Mouse (Mus musculus) neural tube, embryonic 13.5 days (tissue): ENCODE results near the gene Pknox2. TPM values are rescaled to one million over a fixed set of nuclear protein-coding genes. Genes with fewer than 3 reads are reported as not detected.
A peak's percentile ranks its signal among the peaks of the same experiment; 100 is the strongest.

Source experiments
- ATAC-seq: fragments of 200-750 bp; cut with Nextera tagmentation; 2 replicates; pipeline ENCODE4 v1.8.0; 2017; ENCODE audit warnings: low read depth, mild to moderate bottlenecking, moderate TSS enrichment, moderate library complexity
- H3K27ac ChIP-seq: fragments of 300-500 bp; sonication (generic); replicated peaks from 2 replicates; pipeline ENCODE4 v1.5.1; 2015; ENCODE audit warnings: moderate library complexity, mild to moderate bottlenecking, inconsistent platforms
- H3K27me3 ChIP-seq: fragments of 300-500 bp; sonication (generic); 2 replicates; pipeline ENCODE4 v1.6.1; 2015; ENCODE audit warnings: mild to moderate bottlenecking, inconsistent platforms
- H3K36me3 ChIP-seq: fragments of 300-500 bp; sonication (generic); 2 replicates; pipeline ENCODE4 v1.6.1; 2015; ENCODE audit warnings: mild to moderate bottlenecking, inconsistent platforms
- H3K4me1 ChIP-seq: fragments of 300-500 bp; sonication (generic); replicated peaks from 2 replicates; pipeline ENCODE4 v1.6.1; 2015; ENCODE audit warnings: inconsistent platforms
- H3K4me2 ChIP-seq: fragments of 300-500 bp; sonication (generic); 2 replicates; pipeline ENCODE4 v1.6.1; 2015; ENCODE audit warnings: inconsistent platforms, mild to moderate bottlenecking, moderate library complexity
- H3K4me3 ChIP-seq: fragments of 300-500 bp; sonication (generic); 2 replicates; pipeline ENCODE4 v1.5.1; 2015; ENCODE audit warnings: mild to moderate bottlenecking, inconsistent platforms
- H3K9ac ChIP-seq: fragments of 300-500 bp; sonication (generic); 2 replicates; pipeline ENCODE4 v1.6.1; 2015; ENCODE audit warnings: moderate library complexity, mild to moderate bottlenecking, inconsistent platforms
- H3K9me3 ChIP-seq: fragments of 300-500 bp; sonication (generic); 2 replicates; pipeline ENCODE4 v1.6.1; 2016; ENCODE audit warnings: inconsistent platforms
- WGBS: fragments of 180-500 bp; shearing (Covaris S2); methylation state at CpG from one replicate; pipeline ENCODE4 v1.1.7; 2015; 5-methylcytosine and 5-hydroxymethylcytosine counted together
- polyA plus RNA-seq: library from polyadenylated mRNA; unstranded; fragments of >200 nt; fragmentation: Nextera tagmentation; extraction: Ambion mirVana; gene quantifications from 2 replicates; pipeline ENCODE4 v1.2.1, GENCODE M21; 2015

Gene Pknox2
- polyA plus RNA-seq, 1 experiment from 2014 or later = 59.2 TPM

GRCm38 (mm10) chr9:37034316-37034715 is 112.9 kb downstream of the Pknox2 start:
- no peak overlapping the region for H3K27ac ChIP-seq
- H3K27me3 ChIP-seq = no peaks in the 10 kb centered on the region
- peaks cover 60% of the 10 kb centered on the region for H3K4me1 ChIP-seq
- WGBS = 44% methylated on average over 1 of the region's 1 CpGs
- no peak overlapping the region for H3K4me2 ChIP-seq
- no peaks in the 10 kb centered on the region for H3K9me3 ChIP-seq
- no peak overlapping the region for H3K4me3 ChIP-seq
- no peak overlapping the region for H3K9ac ChIP-seq
- no peaks in the 10 kb centered on the region for H3K36me3 ChIP-seq
- ATAC-seq = no peak

- Histone ChIP-seq H3K9ac (no peak overlapping the region), H3K4me3 (no peak overlapping the region), H3K27me3 (no peaks in the 10 kb centered on the region), H3K4me2 (no peak overlapping the region), H3K4me1 (peaks cover 68% of the 10 kb centered on the region), H3K9me3 (no peaks in the 10 kb centered on the region), H3K27ac (peak overlapping the region; percentile 78), H3K36me3 (no peaks in the 10 kb centered on the region)
- no peak for ATAC-seq
- 34% methylated on average over 9 of the region's 9 CpGs for WGBS
These were observed 116.6 kb downstream of the Pknox2 start for GRCm38 (mm10) chr9:37030347-37031213.

- Histone ChIP-seq H3K36me3 (no peaks in the 10 kb centered on the region), H3K27ac (peak overlapping the region; percentile 78), H3K4me3 (no peak overlapping the region), H3K9me3 (no peaks in the 10 kb centered on the region), H3K4me1 (peaks cover 75% of the 10 kb centered on the region), H3K9ac (no peak overlapping the region), H3K27me3 (no peaks in the 10 kb centered on the region), H3K4me2 (no peak overlapping the region)
- no peak for ATAC-seq
- 79% methylated on average over 3 of the region's 3 CpGs for WGBS
These were observed 117.3 kb downstream of the Pknox2 start for GRCm38 (mm10) chr9:37029811-37030346.

- Histone ChIP-seq H3K9ac (no peak overlapping the region), H3K4me1 (peaks cover 68% of the 10 kb centered on the region), H3K27me3 (no peaks in the 10 kb centered on the region), H3K9me3 (no peaks in the 10 kb centered on the region), H3K27ac (peak overlapping the region; percentile 61), H3K4me2 (no peak overlapping the region), H3K4me3 (no peak overlapping the region), H3K36me3 (no peaks in the 10 kb centered on the region)
- WGBS = 35% methylated on average over 7 of the region's 7 CpGs
- no peak for ATAC-seq
These were observed 119.2 kb downstream of the Pknox2 start for GRCm38 (mm10) chr9:37027825-37028575.

GRCm38 (mm10) chr9:37025913-37026312 is 121.3 kb downstream of the Pknox2 start:
- 6% methylated on average over 3 of the region's 3 CpGs for WGBS
- H3K27ac ChIP-seq = peak overlapping the region; percentile 84
- H3K36me3 ChIP-seq = no peaks in the 10 kb centered on the region
- H3K4me2 ChIP-seq = no peak overlapping the region
- no peak overlapping the region for H3K4me3 ChIP-seq
- no peaks in the 10 kb centered on the region for H3K27me3 ChIP-seq
- no peaks in the 10 kb centered on the region for H3K9me3 ChIP-seq
- peaks cover 80% of the 10 kb centered on the region for H3K4me1 ChIP-seq
- no peak overlapping the region for H3K9ac ChIP-seq
- ATAC-seq = peak; percentile 40

- Histone ChIP-seq H3K9ac (no peak overlapping the region), H3K4me2 (no peak overlapping the region), H3K36me3 (no peaks in the 10 kb centered on the region), H3K4me1 (peaks cover 68% of the 10 kb centered on the region), H3K27me3 (no peaks in the 10 kb centered on the region), H3K4me3 (no peak overlapping the region), H3K27ac (peak overlapping the region; percentile 46), H3K9me3 (no peaks in the 10 kb centered on the region)
- WGBS = 18% methylated on average over 3 of the region's 3 CpGs
- no peak for ATAC-seq
These were observed 125.5 kb downstream of the Pknox2 start for GRCm38 (mm10) chr9:37021586-37022230.

- H3K27ac ChIP-seq = no peak overlapping the region
- 31% methylated on average over 1 of the region's 1 CpGs for whole genome bisulfite sequencing
- H3K9ac ChIP-seq = no peak overlapping the region
- H3K4me1 ChIP-seq = peaks cover 59% of the 10 kb centered on the region
- no peaks in the 10 kb centered on the region for H3K27me3 ChIP-seq
- H3K4me2 ChIP-seq = no peak overlapping the region
- H3K9me3 ChIP-seq = no peaks in the 10 kb centered on the region
- no peak overlapping the region for H3K4me3 ChIP-seq
- no peaks in the 10 kb centered on the region for H3K36me3 ChIP-seq
- ATAC-seq = no peak
These were observed 129.1 kb downstream of the Pknox2 start for GRCm38 (mm10) chr9:37018154-37018553.

GRCm38 (mm10) chr9:37017169-37017568 is 130.0 kb downstream of the Pknox2 start:
- H3K9me3 ChIP-seq = no peaks in the 10 kb centered on the region
- no peaks in the 10 kb centered on the region for H3K27me3 ChIP-seq
- WGBS = 82% methylated on average over 7 of the region's 7 CpGs
- no peak overlapping the region for H3K4me3 ChIP-seq
- no peak overlapping the region for H3K9ac ChIP-seq
- ATAC-seq = no peak
- no peak overlapping the region for H3K4me2 ChIP-seq
- no peak overlapping the region for H3K27ac ChIP-seq
- H3K36me3 ChIP-seq = no peaks in the 10 kb centered on the region
- peaks cover 62% of the 10 kb centered on the region for H3K4me1 ChIP-seq

- H3K36me3 ChIP-seq = no peaks in the 10 kb centered on the region
- no peaks in the 10 kb centered on the region for H3K9me3 ChIP-seq
- no peak overlapping the region for H3K9ac ChIP-seq
- no peaks in the 10 kb centered on the region for H3K27me3 ChIP-seq
- no peak overlapping the region for H3K27ac ChIP-seq
- no peak for ATAC-seq
- peaks cover 62% of the 10 kb centered on the region for H3K4me1 ChIP-seq
- H3K4me2 ChIP-seq = no peak overlapping the region
- H3K4me3 ChIP-seq = no peak overlapping the region
These were observed 131.0 kb downstream of the Pknox2 start for GRCm38 (mm10) chr9:37016165-37016564.

- no peak overlapping the region for H3K4me2 ChIP-seq
- ATAC-seq = peak; percentile 56
- no peaks in the 10 kb centered on the region for H3K27me3 ChIP-seq
- H3K9ac ChIP-seq = 0 out of 2 replicates have a peak overlapping the region, but pooled peaks have one; percentile 34
- no peaks in the 10 kb centered on the region for H3K36me3 ChIP-seq
- H3K9me3 ChIP-seq = no peaks in the 10 kb centered on the region
- H3K4me3 ChIP-seq = no peak overlapping the region
- peaks cover 68% of the 10 kb centered on the region for H3K4me1 ChIP-seq
- 21% methylated on average over 8 of the region's 8 CpGs for WGBS
- H3K27ac ChIP-seq = peak overlapping the region; percentile 64
These were observed 133.6 kb downstream of the Pknox2 start for GRCm38 (mm10) chr9:37013565-37013964.

GRCm38 (mm10) chr9:37008090-37008489 is 139.1 kb downstream of the Pknox2 start:
- 4% methylated on average over 5 of the region's 5 CpGs for WGBS
- H3K27ac ChIP-seq = 0 out of 2 replicates have a peak overlapping the region, but pooled peaks have one; percentile 50
- ATAC-seq = peak; percentile 36
- no peaks in the 10 kb centered on the region for H3K9me3 ChIP-seq
- H3K9ac ChIP-seq = no peak overlapping the region
- no peaks in the 10 kb centered on the region for H3K27me3 ChIP-seq
- H3K36me3 ChIP-seq = no peaks in the 10 kb centered on the region
- no peak overlapping the region for H3K4me2 ChIP-seq
- peaks cover 88% of the 10 kb centered on the region for H3K4me1 ChIP-seq
- no peak overlapping the region for H3K4me3 ChIP-seq

GRCm38 (mm10) chr9:37004676-37005075 is 142.5 kb downstream of the Pknox2 start:
- H3K4me1 ChIP-seq = peaks cover 73% of the 10 kb centered on the region
- H3K4me2 ChIP-seq = no peak overlapping the region
- H3K9me3 ChIP-seq = no peaks in the 10 kb centered on the region
- 42% methylated on average over 6 of the region's 6 CpGs for WGBS
- peaks cover 3% of the 10 kb centered on the region; the same call in 1 of the 2 replicates for H3K36me3 ChIP-seq
- H3K4me3 ChIP-seq = no peak overlapping the region
- no peak overlapping the region for H3K27ac ChIP-seq
- H3K27me3 ChIP-seq = no peaks in the 10 kb centered on the region
- ATAC-seq = no peak
- H3K9ac ChIP-seq = no peak overlapping the region
